Mouse (Mus musculus): ENCODE results near the gene Drd5. TPM values are rescaled to one million over a fixed set of nuclear protein-coding genes. Genes with fewer than 3 reads are reported as not detected.

Drd5 gene
- polyA plus RNA-seq, 1 experiment = not detected

DNA sequence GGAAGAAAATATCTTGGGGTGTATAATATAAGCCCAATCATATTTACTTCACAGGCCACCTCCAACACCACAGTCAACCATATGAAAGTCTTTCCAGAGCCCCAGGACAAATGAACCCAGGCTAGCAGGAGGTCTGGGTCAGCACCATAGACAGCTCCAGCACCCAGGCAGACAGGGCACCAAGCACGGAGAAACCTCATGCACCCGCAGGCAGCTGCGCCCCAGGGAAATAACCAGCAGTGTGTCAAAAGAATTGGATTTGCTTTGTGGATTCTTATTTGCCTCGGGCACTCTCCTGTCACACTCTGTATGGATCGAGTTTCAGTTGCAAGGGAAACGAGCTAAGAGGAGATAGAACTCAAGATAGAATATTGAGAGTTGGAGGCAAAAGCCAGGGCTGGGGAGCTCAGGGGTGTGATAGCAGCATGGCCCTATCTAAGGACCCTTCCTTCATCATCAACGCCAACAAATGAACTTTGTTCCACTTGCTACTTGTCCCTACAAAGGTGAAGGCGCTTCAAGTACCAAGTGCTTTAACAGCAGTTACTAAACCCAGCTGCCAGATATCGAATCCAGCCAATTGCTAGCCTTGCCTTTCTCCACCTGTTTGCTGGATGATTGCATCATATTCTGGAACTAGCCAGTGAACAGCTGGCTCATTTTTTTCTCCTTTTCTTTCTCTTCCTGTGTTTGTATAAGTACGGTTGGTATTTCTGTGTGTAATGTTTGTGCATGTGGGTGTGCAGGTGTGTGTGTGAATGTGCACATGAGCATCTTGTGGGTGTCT is 27.7 kb downstream of the Drd5 start:
- no peak overlapping the region for H3K4me3 ChIP-seq (replicated peaks; ENCODE audit: extremely low read depth, low read depth, low read length)
- 22% methylated on average over 10 of the region's 10 CpGs for WGBS
- no peak for TF ChIP-seq POLR2A (IDR thresholded peaks at IDR 0.05; ENCODE audit: borderline replicate concordance, extremely low read depth, low read depth, low read length)
- TF ChIP-seq CTCF (IDR thresholded peaks at IDR 0.05; ENCODE audit: insufficient read depth, low read length) = no peak
- H3K4me1 ChIP-seq (ENCODE audit: control insufficient read depth, insufficient read depth, low read length) = no peaks in the 10 kb centered on the region
- no peak for DNase-seq

DNA sequence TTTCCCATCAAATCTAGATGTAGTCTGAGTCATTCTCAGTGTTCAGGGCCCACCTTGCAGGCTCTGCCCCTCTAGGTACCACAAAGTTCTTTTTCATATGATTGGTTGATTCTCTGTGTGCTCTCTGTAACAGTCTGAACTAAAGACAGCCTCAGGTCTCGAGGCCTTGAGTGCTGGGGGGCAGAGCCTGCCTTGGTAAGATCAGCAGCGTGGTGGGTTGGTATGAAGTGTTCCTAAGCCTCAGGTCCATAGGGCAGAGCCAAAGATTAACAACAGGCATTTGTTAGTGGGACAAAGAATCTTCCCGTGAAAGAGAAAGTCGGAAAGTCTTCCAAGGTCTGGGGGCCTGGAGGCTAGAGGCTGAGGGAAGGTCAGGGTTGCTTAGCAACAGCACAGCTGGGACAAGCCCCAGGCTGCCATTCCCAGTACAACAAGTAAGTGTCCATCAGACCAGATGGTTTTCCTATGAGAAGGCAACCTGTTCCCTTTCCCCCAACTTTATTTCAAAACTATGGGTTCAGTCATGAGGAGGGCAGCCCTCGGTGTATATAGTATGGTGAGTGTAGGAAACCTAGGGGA is 31.3 kb downstream of the Drd5 start:
- Histone ChIP-seq H3K4me3 (replicated peaks; ENCODE audit: extremely low read depth, low read depth, low read length) (no peak overlapping the region), H3K4me1 (ENCODE audit: control insufficient read depth, insufficient read depth, low read length) (no peaks in the 10 kb centered on the region)
- WGBS = 57% methylated on average over 5 of the region's 5 CpGs
- TF ChIP-seq CTCF (IDR thresholded peaks at IDR 0.05; ENCODE audit: insufficient read depth, low read length) (no peak), POLR2A (IDR thresholded peaks at IDR 0.05; ENCODE audit: borderline replicate concordance, extremely low read depth, low read depth, low read length) (no peak)
- DNase-seq = no peak

DNA sequence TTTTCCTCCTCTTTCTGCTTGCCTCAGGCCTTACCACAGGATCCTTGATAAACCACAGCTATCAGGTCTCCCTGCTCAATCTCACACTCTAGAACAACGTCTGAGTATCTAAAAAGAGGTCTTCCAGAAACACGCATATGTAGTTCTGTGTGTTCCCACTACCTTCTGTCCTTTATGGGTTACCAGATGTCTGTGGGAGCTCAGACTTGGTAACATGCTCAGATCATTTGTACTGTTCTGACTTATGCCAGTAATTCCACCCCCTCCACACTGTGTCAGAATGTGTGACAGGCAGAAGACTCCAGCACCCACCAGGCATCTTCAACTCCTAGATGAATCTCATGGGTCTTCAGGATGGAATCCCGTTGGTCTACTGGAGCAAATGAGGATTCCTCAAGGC is 37.8 kb downstream of the Drd5 start:
- DNase-seq = no peak

DNA sequence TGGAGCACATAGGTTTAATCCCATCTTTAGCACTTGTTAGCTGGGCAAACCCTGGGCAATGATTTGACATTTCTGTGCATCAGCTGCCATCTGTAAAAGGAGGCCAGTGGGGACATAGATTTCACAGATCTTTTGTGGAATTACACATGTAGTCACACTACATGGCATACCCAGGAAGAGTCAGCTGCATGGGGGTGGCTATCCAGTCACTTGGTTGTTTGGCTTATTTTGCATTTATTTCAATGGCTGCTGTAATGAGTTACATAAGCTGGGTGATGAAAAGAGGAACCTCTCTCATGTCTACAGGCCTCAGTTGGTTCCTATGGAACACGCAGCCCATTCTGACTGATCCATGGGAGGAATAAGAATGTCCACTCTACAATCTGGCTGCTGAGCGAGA is 40.5 kb downstream of the Drd5 start:
- WGBS = 71% methylated on average over 2 of the region's 2 CpGs
- DNase-seq = no peak
- Histone ChIP-seq H3K4me3 (replicated peaks; ENCODE audit: extremely low read depth, low read depth, low read length) (no peak overlapping the region), H3K4me1 (ENCODE audit: control insufficient read depth, insufficient read depth, low read length) (no peaks in the 10 kb centered on the region)
- TF ChIP-seq CTCF (IDR thresholded peaks at IDR 0.05; ENCODE audit: insufficient read depth, low read length) (no peak), POLR2A (IDR thresholded peaks at IDR 0.05; ENCODE audit: borderline replicate concordance, extremely low read depth, low read depth, low read length) (no peak)

More for the DNA sequence above, 37.8 kb downstream of the Drd5 start:
- Histone ChIP-seq H3K4me1 (ENCODE audit: control insufficient read depth, insufficient read depth, low read length) (no peaks in the 10 kb centered on the region), H3K4me3 (replicated peaks; ENCODE audit: extremely low read depth, low read depth, low read length) (no peak overlapping the region)
- WGBS = 79% methylated on average over 3 of the region's 3 CpGs
- TF ChIP-seq POLR2A (IDR thresholded peaks at IDR 0.05; ENCODE audit: borderline replicate concordance, extremely low read depth, low read depth, low read length) (no peak), CTCF (IDR thresholded peaks at IDR 0.05; ENCODE audit: insufficient read depth, low read length) (no peak)

DNA sequence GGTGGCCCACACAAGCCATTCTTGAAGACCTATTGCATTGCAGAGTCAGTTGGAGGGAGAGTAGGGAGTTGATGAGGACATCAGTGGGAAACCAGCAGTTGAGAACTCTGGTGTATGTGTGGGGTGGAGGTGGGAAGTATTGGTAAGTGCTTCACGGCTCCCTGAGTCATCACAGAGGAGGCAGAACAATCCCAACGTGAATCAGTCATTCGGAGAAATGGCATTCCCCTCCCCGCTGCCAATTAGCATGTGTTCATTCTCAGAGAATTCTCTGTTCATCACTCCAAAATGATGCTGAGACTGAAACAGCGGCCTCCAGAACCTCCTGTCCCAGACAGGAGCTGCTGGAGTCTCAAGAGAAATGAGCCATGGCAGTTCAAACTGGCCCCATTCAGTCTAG is 45.2 kb downstream of the Drd5 start:
- 83% methylated on average over 5 of the region's 5 CpGs for WGBS
- TF ChIP-seq POLR2A (IDR thresholded peaks at IDR 0.05; ENCODE audit: borderline replicate concordance, extremely low read depth, low read depth, low read length) = no peak
- TF ChIP-seq CTCF (IDR thresholded peaks at IDR 0.05; ENCODE audit: insufficient read depth, low read length) = no peak
- Histone ChIP-seq H3K4me1 (ENCODE audit: control insufficient read depth, insufficient read depth, low read length) (no peaks in the 10 kb centered on the region), H3K4me3 (replicated peaks; ENCODE audit: extremely low read depth, low read depth, low read length) (no peak overlapping the region)
- no peak for DNase-seq

DNA sequence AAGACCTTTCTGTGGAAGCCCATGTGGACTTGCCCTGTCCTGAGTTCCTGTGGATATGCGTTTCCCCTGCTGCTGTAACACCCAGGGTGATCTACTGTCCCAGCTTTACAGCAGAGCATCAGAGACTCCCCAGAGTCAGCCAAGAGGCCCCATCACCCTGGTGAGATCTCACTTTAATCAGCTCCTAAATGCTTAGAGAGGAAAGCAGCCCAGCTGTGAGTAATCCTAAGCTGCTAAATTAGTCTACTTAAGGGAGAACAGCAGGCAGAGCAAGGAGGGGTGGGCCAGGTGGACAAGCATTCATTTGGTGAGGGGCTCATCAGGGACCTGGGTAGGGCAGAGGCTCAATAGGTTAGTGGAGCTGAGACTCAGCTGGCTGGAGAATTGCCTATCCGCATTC is 46.4 kb downstream of the Drd5 start:
- TF ChIP-seq POLR2A (IDR thresholded peaks at IDR 0.05; ENCODE audit: borderline replicate concordance, extremely low read depth, low read depth, low read length) = no peak
- no peak for TF ChIP-seq CTCF (IDR thresholded peaks at IDR 0.05; ENCODE audit: insufficient read depth, low read length)
- H3K4me1 ChIP-seq (ENCODE audit: control insufficient read depth, insufficient read depth, low read length) = no peaks in the 10 kb centered on the region
- no peak overlapping the region for H3K4me3 ChIP-seq (replicated peaks; ENCODE audit: extremely low read depth, low read depth, low read length)
- 80% methylated on average over 2 of the region's 2 CpGs for WGBS
- no peak for DNase-seq

- TF ChIP-seq CTCF (IDR thresholded peaks at IDR 0.05; ENCODE audit: insufficient read depth, low read length) (no peak), POLR2A (IDR thresholded peaks at IDR 0.05; ENCODE audit: borderline replicate concordance, extremely low read depth, low read depth, low read length) (no peak)
- 14% methylated on average over 18 of the region's 18 CpGs for WGBS
- peak; percentile 7 for DNase-seq
- Histone ChIP-seq H3K4me3 (replicated peaks; ENCODE audit: extremely low read depth, low read depth, low read length) (peak overlapping the region; percentile 20), H3K4me1 (ENCODE audit: control insufficient read depth, insufficient read depth, low read length) (no peaks in the 10 kb centered on the region)
These were observed 47.7 kb downstream of the Drd5 start for GRCm38 (mm10) chr5:38366650-38367470.

DNA sequence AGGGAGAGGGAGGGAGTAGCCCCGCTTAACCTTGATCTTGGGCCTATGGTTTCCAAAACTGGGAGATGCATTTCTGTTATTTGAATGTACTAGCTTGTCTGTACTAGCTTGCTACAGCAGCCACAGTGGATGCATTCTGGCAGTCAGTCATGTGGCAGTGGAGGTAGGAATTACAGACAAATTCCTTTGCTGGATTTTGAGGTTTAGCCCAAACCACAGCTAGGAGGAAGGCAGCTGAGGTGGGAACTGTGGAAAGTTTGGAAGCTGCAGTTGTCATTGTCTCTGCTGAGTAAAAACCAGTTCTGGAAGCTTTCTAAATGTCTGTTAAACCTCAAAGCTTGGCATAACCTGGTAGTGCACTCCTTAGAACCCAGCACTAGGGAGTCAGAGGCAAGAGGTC is 52.1 kb downstream of the Drd5 start:
- DNase-seq = no peak
- no peaks in the 10 kb centered on the region for H3K4me1 ChIP-seq (ENCODE audit: control insufficient read depth, insufficient read depth, low read length)
- H3K4me3 ChIP-seq (replicated peaks; ENCODE audit: extremely low read depth, low read depth, low read length) = no peak overlapping the region
- 83% methylated on average over 1 of the region's 1 CpGs for WGBS
- no peak for TF ChIP-seq CTCF (IDR thresholded peaks at IDR 0.05; ENCODE audit: insufficient read depth, low read length)
- no peak for TF ChIP-seq POLR2A (IDR thresholded peaks at IDR 0.05; ENCODE audit: borderline replicate concordance, extremely low read depth, low read depth, low read length)

Other genes with a start within 250 kb of the Drd5 start
- 63.9 and 77.3 TPM in 2 replicates for gene Nsg1, start 159.5 kb upstream of the Drd5 start, polyA plus RNA-seq (2012; rRNA removed)
- 13.4 and 18.9 TPM in 2 replicates for gene Zbtb49, start 98.9 kb upstream of the Drd5 start, polyA plus RNA-seq (2012; rRNA removed)
- gene Lyar, start 98.9 kb upstream of the Drd5 start, polyA plus RNA-seq (2012; rRNA removed) = 3.9 and 4.0 TPM in 2 replicates
- gene Tmem128, start 59.2 kb upstream of the Drd5 start, polyA plus RNA-seq (2012; rRNA removed) = 25.8 and 33.8 TPM in 2 replicates
- gene Otop1, start 43.4 kb upstream of the Drd5 start, polyA plus RNA-seq (2012; rRNA removed) = 0.85 and 3.1 TPM in 2 replicates
- gene Slc2a9, start 183.8 kb downstream of the Drd5 start, polyA plus RNA-seq (2012; rRNA removed) = 4.9 and 5.0 TPM in 2 replicates
- gene Wdr1, start 243.9 kb downstream of the Drd5 start, polyA plus RNA-seq (2012; rRNA removed) = 135 and 165 TPM in 2 replicates